Mouse (Mus musculus) adrenal gland, postnatal 0 days (tissue): ENCODE data around the gene Lrrn1. TPM values are rescaled to one million over a fixed set of nuclear protein-coding genes. Genes with fewer than 3 reads are reported as not detected.

Experiments used
- polyA plus RNA-seq: library from polyadenylated mRNA; unstranded; fragments of >200 nt; fragmentation: Nextera tagmentation; extraction: Ambion mirVana; gene quantifications from 2 replicates; pipeline ENCODE4 v1.2.1, GENCODE M21; 2015

Gene Lrrn1
- 10.5 and 10.6 TPM in 2 replicates for polyA plus RNA-seq

DNA sequence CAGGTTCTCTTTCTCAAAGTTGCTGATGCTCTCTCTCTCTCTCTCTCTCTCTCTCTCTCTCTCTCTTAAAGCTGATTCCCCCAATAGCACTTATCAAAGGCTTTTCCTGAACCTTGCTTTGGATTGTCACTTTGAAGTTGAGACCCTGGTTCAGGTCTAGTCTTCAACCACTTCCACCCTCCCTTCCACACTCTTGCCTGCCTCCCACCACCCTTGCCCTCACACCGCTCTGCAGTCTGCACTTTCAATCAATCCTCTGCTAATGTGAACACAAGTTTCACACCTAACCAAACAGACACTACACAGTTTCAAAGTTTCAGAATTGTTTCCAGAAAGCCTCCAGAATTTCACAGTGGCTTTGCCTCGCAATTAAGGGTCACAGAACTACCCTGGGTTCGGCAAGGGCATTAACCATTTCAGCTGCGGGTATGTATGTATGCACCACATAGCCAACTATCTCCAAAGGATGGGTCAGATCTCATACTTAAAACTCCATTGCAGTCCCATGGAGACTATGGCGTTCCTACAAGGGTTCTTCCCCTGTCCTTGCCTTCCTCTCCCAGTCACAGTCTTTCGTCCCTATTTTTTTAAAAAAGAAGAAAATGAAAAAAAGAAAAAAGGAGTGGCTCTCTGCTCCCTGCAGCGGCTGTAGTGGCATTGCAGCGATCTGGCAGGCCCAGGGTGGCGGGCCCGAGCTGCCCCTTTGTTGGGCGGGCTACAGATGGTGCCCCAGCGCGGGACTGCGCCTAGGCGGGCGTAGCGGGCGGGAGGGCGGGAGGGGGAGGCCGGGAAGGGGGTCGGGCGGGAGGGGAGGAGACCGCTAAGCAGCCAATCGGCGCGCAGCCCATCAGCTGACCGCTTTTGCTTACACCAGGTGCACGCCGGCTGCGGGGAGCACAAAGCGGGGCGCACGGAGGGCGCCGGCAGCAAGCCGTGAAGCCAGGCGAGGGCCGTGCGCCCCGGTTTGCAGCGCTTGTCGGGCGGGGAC lies at the start of gene Lrrn1:
Lrrn1 (plus strand) TSS at position 892 of the 988 bp plus-strand sequence.

